Mouse (Mus musculus) thymus, adult 18-20 months (tissue): ENCODE data around the gene Cacna1a.
"Not testable (repeated sequence)": the region's sequence is repeated elsewhere in the genome, so short reads cannot be mapped to it uniquely, and the experiment has no call there.

ENCODE experiments used
- DNase-seq, 2 experiments: peaks; one replicate each; pipeline ENCODE4 v3.0.0; 2022; ENCODE audit warnings: mixed read lengths in 2 of 2

Gene Cacna1a

DNA sequence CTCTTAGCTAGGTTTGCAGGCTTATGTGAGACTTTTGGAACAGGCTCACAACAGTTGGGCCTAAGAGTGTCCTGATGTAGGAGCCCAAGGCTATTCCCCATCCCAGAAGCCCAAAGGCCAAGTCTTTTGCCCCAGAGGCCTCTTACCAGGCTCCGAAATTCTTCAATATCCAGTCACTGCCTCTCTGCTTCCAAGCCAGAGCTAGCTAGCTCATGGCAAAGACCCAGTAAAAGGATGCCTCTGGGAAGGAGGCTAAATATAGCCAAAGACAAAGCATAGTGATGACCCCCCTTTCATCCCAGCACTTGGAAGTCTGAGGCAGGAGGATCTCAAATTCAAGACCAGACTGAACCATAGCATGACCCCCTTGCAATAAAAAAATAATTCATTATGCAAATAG lies 211.2 kb downstream of the Cacna1a start:
- no peak for DNase-seq

- no peak for DNase-seq
Observed at GRCm38 (mm10) chr8:84600311-84600907, 212.2 kb downstream of the Cacna1a start.

- no peak for DNase-seq
Observed at GRCm38 (mm10) chr8:84601221-84601751, 213.0 kb downstream of the Cacna1a start.

GRCm38 (mm10) chr8:84614512-84615223 lies 226.4 kb downstream of the Cacna1a start:
- no peak for DNase-seq

- DNase-seq = no peak
Observed at GRCm38 (mm10) chr8:84615666-84616485, 227.6 kb downstream of the Cacna1a start.

GRCm38 (mm10) chr8:84617005-84617404 lies 228.8 kb downstream of the Cacna1a start:
- DNase-seq = no peak

DNA sequence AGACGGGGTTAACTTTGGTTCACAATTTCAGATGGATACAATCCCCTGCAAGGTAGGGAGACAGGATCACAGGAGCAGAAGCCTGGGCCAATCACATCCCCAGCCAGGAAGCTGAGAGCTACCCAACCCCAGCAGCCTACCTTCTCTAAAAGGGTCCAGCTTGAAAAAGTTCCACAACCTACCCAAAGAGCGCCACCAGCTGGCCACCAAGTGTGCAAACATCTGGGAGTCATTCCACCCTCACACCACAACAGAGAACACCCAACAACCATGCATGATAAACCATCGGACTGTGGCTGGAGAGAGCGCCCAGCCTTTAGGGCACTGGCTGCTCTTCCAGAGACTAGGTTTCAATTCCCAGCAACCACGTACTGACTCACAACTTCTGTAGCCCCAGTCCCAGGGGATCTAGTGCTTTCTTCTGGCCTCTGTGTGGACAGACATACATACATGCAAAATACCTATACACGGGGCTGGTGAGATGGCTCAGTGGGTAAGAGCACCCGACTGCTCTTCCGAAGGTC lies 232.9 kb downstream of the Cacna1a start:
- no peak for DNase-seq

- DNase-seq = not testable (repeated sequence)
Observed at GRCm38 (mm10) chr8:84623425-84623824, 235.2 kb downstream of the Cacna1a start.

- DNase-seq = no peak
Observed at GRCm38 (mm10) chr8:84629586-84629985, 241.3 kb downstream of the Cacna1a start.

DNA sequence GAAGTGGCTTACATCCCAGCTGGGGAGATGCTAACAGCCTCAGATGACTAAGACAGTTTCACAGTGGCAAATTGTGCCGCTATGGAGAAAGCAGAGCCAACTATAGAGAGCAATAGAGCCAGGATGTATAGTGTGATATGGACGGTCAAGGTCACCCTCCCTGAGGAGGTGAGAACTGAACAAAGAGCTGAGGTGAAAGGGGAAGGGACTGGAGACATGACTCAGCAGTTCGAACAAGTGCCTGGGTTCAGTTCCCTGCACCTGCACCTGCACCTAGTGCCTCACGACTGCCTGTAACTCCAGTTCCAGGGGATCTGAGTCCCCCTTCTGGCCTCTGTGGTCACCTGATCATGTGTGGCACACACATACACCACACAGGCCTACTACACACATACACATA lies 241.9 kb downstream of the Cacna1a start:
- DNase-seq = no peak

GRCm38 (mm10) chr8:84631813-84632212 lies 243.6 kb downstream of the Cacna1a start:
- no peak for DNase-seq

DNA sequence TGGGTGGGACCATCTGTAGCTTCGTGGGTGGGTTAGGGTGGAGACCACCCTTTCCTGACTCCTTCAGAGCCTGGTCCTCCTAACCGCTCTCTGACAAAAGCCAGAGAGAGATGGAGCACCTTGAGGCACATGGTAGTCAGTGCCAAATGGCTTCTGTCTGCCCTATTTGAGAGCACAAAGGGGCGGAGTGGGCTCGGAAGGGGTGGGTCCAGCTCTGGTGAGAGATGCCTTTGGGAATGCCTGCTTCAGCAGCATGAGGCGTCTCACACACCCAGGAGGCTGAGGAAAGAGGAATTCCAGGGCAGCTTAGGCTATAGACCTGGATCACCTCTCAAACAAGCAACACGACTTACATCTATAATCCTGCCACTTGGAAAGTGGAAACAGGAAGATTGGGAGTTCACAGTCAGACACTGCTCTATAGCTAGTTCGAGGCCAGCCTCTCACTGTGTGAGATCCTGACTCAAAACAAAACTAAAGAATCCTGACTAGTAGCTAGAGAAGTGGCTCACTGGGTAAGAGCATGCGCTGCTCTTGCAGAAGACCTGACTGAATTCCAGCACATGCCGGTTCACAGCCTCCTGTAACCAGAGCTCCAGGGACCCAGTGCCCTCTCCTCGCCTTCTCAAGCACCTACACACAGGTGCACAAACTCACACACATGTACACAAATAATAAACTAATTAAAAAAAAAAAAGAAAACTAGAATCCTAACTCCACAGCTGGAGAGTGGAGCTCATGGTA lies 245.8 kb downstream of the Cacna1a start:
- DNase-seq = no peak

DNA sequence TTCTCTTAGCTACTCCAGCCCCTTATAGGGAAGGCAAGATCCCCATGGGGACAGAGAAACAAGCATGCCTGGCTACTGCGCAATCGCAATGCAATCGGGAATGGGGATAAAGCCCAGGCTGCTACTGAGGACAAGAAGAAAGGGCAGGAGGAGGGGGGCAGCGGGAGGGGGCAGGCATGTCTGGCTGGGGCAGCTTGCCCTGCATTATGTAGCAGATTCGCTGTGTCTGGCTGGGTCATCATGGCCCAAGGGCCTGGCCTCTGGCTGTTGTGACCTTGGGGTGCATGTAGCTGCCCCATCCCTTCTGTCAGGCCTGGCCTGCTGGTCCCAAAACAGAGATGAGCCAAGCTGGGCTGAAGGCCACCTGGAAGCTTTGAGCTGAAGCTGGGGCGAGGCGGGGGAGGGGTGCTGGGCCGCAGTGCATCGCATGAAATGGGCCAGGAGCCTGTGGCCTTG lies 246.6 kb downstream of the Cacna1a start:
- no peak for DNase-seq

GRCm38 (mm10) chr8:84635397-84636050 lies 247.3 kb downstream of the Cacna1a start:
- DNase-seq = no peak

- DNase-seq = no peak
Observed at GRCm38 (mm10) chr8:84636051-84636691, 247.9 kb downstream of the Cacna1a start.

GRCm38 (mm10) chr8:84637946-84638554 lies 249.8 kb downstream of the Cacna1a start:
- DNase-seq = no peak

DNA sequence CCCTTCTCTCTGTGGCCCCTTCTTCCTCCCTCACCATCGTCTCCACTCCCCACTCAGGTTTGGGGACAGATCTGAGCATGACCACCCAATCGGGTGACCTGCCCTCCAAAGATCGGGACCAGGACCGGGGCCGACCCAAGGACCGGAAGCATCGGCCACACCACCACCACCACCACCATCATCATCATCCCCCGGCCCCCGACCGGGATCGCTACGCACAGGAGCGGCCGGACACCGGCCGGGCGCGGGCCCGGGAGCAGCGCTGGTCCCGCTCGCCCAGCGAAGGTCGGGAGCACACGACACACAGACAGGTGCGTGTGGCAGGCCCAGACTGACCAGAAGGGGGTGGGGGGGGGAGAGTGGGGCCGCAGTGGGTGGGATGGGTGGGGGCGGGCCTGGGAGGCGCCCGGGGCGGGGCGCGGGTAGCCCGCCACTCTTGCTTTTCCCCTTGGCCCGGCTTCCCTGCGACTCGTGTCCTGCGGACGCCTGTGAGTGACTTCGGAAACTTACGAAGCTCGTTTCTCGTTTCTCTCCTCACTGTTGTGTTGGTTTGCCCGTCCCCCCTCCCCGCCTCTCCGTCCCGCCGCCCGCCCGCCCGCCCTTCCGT lies 250.4 kb downstream of the Cacna1a start:
- DNase-seq = peak; percentile 37 to 49

- DNase-seq = peak; percentile 84 to 85
Observed at GRCm38 (mm10) chr8:84639162-84640009, 251.1 kb downstream of the Cacna1a start.

- no peak for DNase-seq
Observed at GRCm38 (mm10) chr8:84640010-84640588, 251.9 kb downstream of the Cacna1a start.
